Mouse (Mus musculus): ENCODE measurements around the gene Tagap1. TPM values are rescaled to one million over a fixed set of nuclear protein-coding genes. Genes with fewer than 3 reads are reported as not detected.
A peak's percentile ranks its signal among the peaks of the same experiment; 100 is the strongest.
"Not testable (repeated sequence)": the region's sequence is repeated elsewhere in the genome, so short reads cannot be mapped to it uniquely, and the experiment has no call there.

Tagap1 gene
- polyA plus RNA-seq, 1 experiment from 2014 or later, result 58.7 TPM

- 94% methylated on average over 5 of the region's 8 CpGs for WGBS
- not testable (repeated sequence) for H3K36me3 ChIP-seq (ENCODE audit: control insufficient read depth, insufficient read depth, low read length); H3K9ac ChIP-seq (ENCODE audit: low read length); ATAC-seq (ENCODE audit: insufficient read depth, low FRiP score, low TSS enrichment); H3K9me3 ChIP-seq (ENCODE audit: control insufficient read depth, low read length); H3K27me3 ChIP-seq (ENCODE audit: control insufficient read depth, insufficient read depth, low read length); H3K4me3 ChIP-seq (ENCODE audit: low read depth, low read length); H3K4me1 ChIP-seq (ENCODE audit: control insufficient read depth, insufficient read depth, low read length); H3K27ac ChIP-seq (ENCODE audit: low read depth, low read length); H3K4me2 ChIP-seq (ENCODE audit: low read depth); DNase-seq (ENCODE audit: low spot score)
Observed at GRCm38 (mm10) chr17:6958881-6959280, 2.1 kb downstream of the Tagap1 start.

GRCm38 (mm10) chr17:6948769-6949228 is 12.2 kb downstream of the Tagap1 start:
- WGBS, result 16% methylated on average over 9 of the region's 9 CpGs
- Histone ChIP-seq H3K4me2 (ENCODE audit: low read depth) (peak overlapping the region; percentile 66), H3K4me3 (ENCODE audit: low read depth, low read length) (peak overlapping the region; percentile 45), H3K9ac (ENCODE audit: low read length) (peak overlapping the region; percentile 48)
- not testable (repeated sequence) for H3K36me3 ChIP-seq (ENCODE audit: control insufficient read depth, insufficient read depth, low read length); DNase-seq (ENCODE audit: low spot score); ATAC-seq (ENCODE audit: insufficient read depth, low FRiP score, low TSS enrichment); H3K27ac ChIP-seq (ENCODE audit: low read depth, low read length); H3K4me1 ChIP-seq (ENCODE audit: control insufficient read depth, insufficient read depth, low read length); H3K27me3 ChIP-seq (ENCODE audit: control insufficient read depth, insufficient read depth, low read length); H3K9me3 ChIP-seq (ENCODE audit: control insufficient read depth, low read length)

- 3% methylated on average over 55 of the region's 73 CpGs for WGBS
- peak within 1 kb of the TSS; percentile 66 for H3K4me2 ChIP-seq (ENCODE audit: low read depth)
- H3K4me3 ChIP-seq (ENCODE audit: low read depth, low read length), result peak within 1 kb of the TSS; percentile 45
- H3K4me1 ChIP-seq (ENCODE audit: control insufficient read depth, insufficient read depth, low read length); H3K27ac ChIP-seq (ENCODE audit: low read depth, low read length); H3K9me3 ChIP-seq (ENCODE audit: control insufficient read depth, low read length); H3K27me3 ChIP-seq (ENCODE audit: control insufficient read depth, insufficient read depth, low read length); H3K36me3 ChIP-seq (ENCODE audit: control insufficient read depth, insufficient read depth, low read length): not testable (repeated sequence)
- ATAC-seq (ENCODE audit: insufficient read depth, low FRiP score, low TSS enrichment) (peak; percentile 94), DNase-seq (ENCODE audit: low spot score) (peak; percentile 90)
- peak within 1 kb of the TSS; percentile 48 for H3K9ac ChIP-seq (ENCODE audit: low read length)
Observed at GRCm38 (mm10) chr17:6947984-6948768, 12.8 kb downstream of the Tagap1 start, which contains the start of gene Rsph3b. Gene Rsph3b (minus strand): TSS chr17:6948682.

- H3K9ac ChIP-seq (ENCODE audit: low read length); H3K27me3 ChIP-seq (ENCODE audit: control insufficient read depth, insufficient read depth, low read length); H3K4me1 ChIP-seq (ENCODE audit: control insufficient read depth, insufficient read depth, low read length); H3K27ac ChIP-seq (ENCODE audit: low read depth, low read length); H3K9me3 ChIP-seq (ENCODE audit: control insufficient read depth, low read length); DNase-seq (ENCODE audit: low spot score); H3K36me3 ChIP-seq (ENCODE audit: control insufficient read depth, insufficient read depth, low read length): not testable (repeated sequence)
- Histone ChIP-seq H3K4me3 (ENCODE audit: low read depth, low read length) (peak overlapping the region; percentile 45), H3K4me2 (ENCODE audit: low read depth) (peak overlapping the region; percentile 66)
- peak; percentile 32; the same call in 1 of the 2 replicates for ATAC-seq (ENCODE audit: insufficient read depth, low FRiP score, low TSS enrichment)
- WGBS, result no CpG with 5 or more reads among the region's 8 CpGs
Observed at GRCm38 (mm10) chr17:6947637-6947983, 13.3 kb downstream of the Tagap1 start.

GRCm38 (mm10) chr17:6942560-6942959 is 18.4 kb downstream of the Tagap1 start:
- H3K9ac ChIP-seq (ENCODE audit: low read length); ATAC-seq (ENCODE audit: insufficient read depth, low FRiP score, low TSS enrichment); H3K4me1 ChIP-seq (ENCODE audit: control insufficient read depth, insufficient read depth, low read length); DNase-seq (ENCODE audit: low spot score); H3K9me3 ChIP-seq (ENCODE audit: control insufficient read depth, low read length); H3K4me2 ChIP-seq (ENCODE audit: low read depth); H3K27me3 ChIP-seq (ENCODE audit: control insufficient read depth, insufficient read depth, low read length); H3K4me3 ChIP-seq (ENCODE audit: low read depth, low read length); H3K27ac ChIP-seq (ENCODE audit: low read depth, low read length); H3K36me3 ChIP-seq (ENCODE audit: control insufficient read depth, insufficient read depth, low read length): not testable (repeated sequence)
- no CpG with 5 or more reads among the region's 4 CpGs for WGBS

GRCm38 (mm10) chr17:6931625-6932024 is 29.3 kb downstream of the Tagap1 start:
- not testable (repeated sequence) for H3K4me1 ChIP-seq (ENCODE audit: control insufficient read depth, insufficient read depth, low read length); H3K9me3 ChIP-seq (ENCODE audit: control insufficient read depth, low read length); DNase-seq (ENCODE audit: low spot score); H3K27me3 ChIP-seq (ENCODE audit: control insufficient read depth, insufficient read depth, low read length); H3K4me3 ChIP-seq (ENCODE audit: low read depth, low read length); H3K36me3 ChIP-seq (ENCODE audit: control insufficient read depth, insufficient read depth, low read length); H3K27ac ChIP-seq (ENCODE audit: low read depth, low read length); H3K4me2 ChIP-seq (ENCODE audit: low read depth); ATAC-seq (ENCODE audit: insufficient read depth, low FRiP score, low TSS enrichment); H3K9ac ChIP-seq (ENCODE audit: low read length)
- 93% methylated on average over 6 of the region's 7 CpGs for WGBS

- not testable (repeated sequence) for H3K9ac ChIP-seq (ENCODE audit: low read length); H3K4me2 ChIP-seq (ENCODE audit: low read depth); H3K27me3 ChIP-seq (ENCODE audit: control insufficient read depth, insufficient read depth, low read length); H3K9me3 ChIP-seq (ENCODE audit: control insufficient read depth, low read length); ATAC-seq (ENCODE audit: insufficient read depth, low FRiP score, low TSS enrichment); DNase-seq (ENCODE audit: low spot score); H3K4me1 ChIP-seq (ENCODE audit: control insufficient read depth, insufficient read depth, low read length); H3K36me3 ChIP-seq (ENCODE audit: control insufficient read depth, insufficient read depth, low read length); H3K27ac ChIP-seq (ENCODE audit: low read depth, low read length); H3K4me3 ChIP-seq (ENCODE audit: low read depth, low read length)
- WGBS, result 92% methylated on average over 7 of the region's 7 CpGs
Observed at GRCm38 (mm10) chr17:6920351-6920894, 40.5 kb downstream of the Tagap1 start.

- not testable (repeated sequence) for H3K27ac ChIP-seq (ENCODE audit: low read depth, low read length); H3K4me3 ChIP-seq (ENCODE audit: low read depth, low read length); H3K27me3 ChIP-seq (ENCODE audit: control insufficient read depth, insufficient read depth, low read length); DNase-seq (ENCODE audit: low spot score); H3K36me3 ChIP-seq (ENCODE audit: control insufficient read depth, insufficient read depth, low read length); ATAC-seq (ENCODE audit: insufficient read depth, low FRiP score, low TSS enrichment); H3K4me2 ChIP-seq (ENCODE audit: low read depth); H3K4me1 ChIP-seq (ENCODE audit: control insufficient read depth, insufficient read depth, low read length); H3K9ac ChIP-seq (ENCODE audit: low read length); H3K9me3 ChIP-seq (ENCODE audit: control insufficient read depth, low read length)
- 82% methylated on average over 3 of the region's 3 CpGs for WGBS
Observed at GRCm38 (mm10) chr17:6919388-6919787, 41.6 kb downstream of the Tagap1 start.

GRCm38 (mm10) chr17:6915282-6915681 is 45.7 kb downstream of the Tagap1 start:
- not testable (repeated sequence) for ATAC-seq (ENCODE audit: insufficient read depth, low FRiP score, low TSS enrichment); DNase-seq (ENCODE audit: low spot score); H3K9me3 ChIP-seq (ENCODE audit: control insufficient read depth, low read length); H3K4me2 ChIP-seq (ENCODE audit: low read depth); H3K27ac ChIP-seq (ENCODE audit: low read depth, low read length); H3K9ac ChIP-seq (ENCODE audit: low read length); H3K4me3 ChIP-seq (ENCODE audit: low read depth, low read length); H3K4me1 ChIP-seq (ENCODE audit: control insufficient read depth, insufficient read depth, low read length); H3K27me3 ChIP-seq (ENCODE audit: control insufficient read depth, insufficient read depth, low read length); H3K36me3 ChIP-seq (ENCODE audit: control insufficient read depth, insufficient read depth, low read length)
- 100% methylated on average over 1 of the region's 4 CpGs for WGBS

Measured in neural tube, embryonic 11.5 days (tissue).